Mouse (Mus musculus): Measurements from ENCODE around the gene Syk.

DNA sequence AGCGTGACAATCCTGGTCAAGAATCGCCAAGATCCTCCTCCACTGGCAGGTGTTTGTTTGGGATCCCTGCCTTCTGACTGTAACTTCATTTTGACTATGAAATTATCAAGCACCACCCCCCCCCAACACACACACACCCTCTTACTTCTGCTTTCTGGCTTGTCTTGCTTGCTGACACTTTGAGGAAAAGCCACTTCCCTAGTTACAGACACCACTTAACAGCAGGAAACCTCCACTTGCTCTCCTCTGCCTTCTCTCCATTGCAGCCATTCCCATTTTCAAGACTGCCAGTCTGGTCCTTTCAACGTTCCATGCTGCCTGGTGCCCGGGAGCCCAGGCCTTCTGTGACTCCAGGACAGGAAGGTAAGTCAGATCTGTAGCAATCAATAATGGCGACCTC is 13.7 kb downstream of the Syk start:
- no peak for TF ChIP-seq CTCF (conservative IDR thresholded peaks at IDR 0.05; ENCODE audit: insufficient read depth, insufficient read length, low read depth, low read length)
- TF ChIP-seq POLR2A (IDR thresholded peaks at IDR 0.05; ENCODE audit: low read depth, low read length): no peak
